Mouse (Mus musculus) liver, embryonic 14.5 days (tissue): ENCODE measurements around the gene Nek7.

ENCODE experiments used
- CTCF ChIP-seq: IDR thresholded peaks from 2 replicates; pipeline ENCODE4 v1.5.1; 2016; ENCODE audit warnings: antibody characterized with exemption, low read depth, control low read depth
- EP300 ChIP-seq: IDR thresholded peaks from 2 replicates; pipeline ENCODE4 v1.6.1; 2016; ENCODE audit warnings: antibody characterized with exemption, low read depth

- TF ChIP-seq CTCF (peak; percentile 54), EP300 (no peak)
Measured at GRCm38 (mm10) chr1:138619996-138620461, at the start of gene Nek7.
